Mouse (Mus musculus) lung, postnatal 0 days (tissue): ENCODE results near the gene Tctn3.

Experiments
- CTCF ChIP-seq: IDR thresholded peaks from 2 replicates; pipeline ENCODE4 v1.5.1; 2016; ENCODE audit warnings: antibody characterized with exemption, mild to moderate bottlenecking
- EP300 ChIP-seq: IDR thresholded peaks from 2 replicates; pipeline ENCODE4 v1.6.1; 2016; ENCODE audit warnings: antibody characterized with exemption, mild to moderate bottlenecking, control low read depth

GRCm38 (mm10) chr19:40548386-40548785 is 63.6 kb downstream of the Tctn3 start:
- no peak for TF ChIP-seq CTCF
- TF ChIP-seq EP300: no peak
